Mouse (Mus musculus) liver, embryonic 11.5 days (tissue): Measurements from ENCODE around the gene Nsg1. TPM values are rescaled to one million over a fixed set of nuclear protein-coding genes. Genes with fewer than 3 reads are reported as not detected.

Experiments used
- ATAC-seq: fragments of 200-750 bp; cut with Nextera tagmentation; replicated peaks from 2 replicates; pipeline ENCODE4 v1.8.0; 2017; ENCODE audit warnings: moderate number of reproducible peaks, mild to moderate bottlenecking, moderate TSS enrichment, moderate library complexity; ENCODE audit not compliant: low FRiP score
- DNase-seq: peaks from one replicate; pipeline ENCODE4 v3.0.0-alpha.2; 2017; ENCODE audit warnings: low spot score
- H3K27ac ChIP-seq: fragments of 300-500 bp; sonication (generic); 2 replicates; pipeline ENCODE4 v1.5.1; 2014; ENCODE audit warnings: mild to moderate bottlenecking, low read depth, low read length, control low read depth
- H3K27me3 ChIP-seq: fragments of 300-500 bp; sonication (generic); replicated peaks from 2 replicates; pipeline ENCODE4 v1.6.1; 2014; ENCODE audit warnings: low read length, mixed read lengths; ENCODE audit not compliant: control insufficient read depth, insufficient read depth
- H3K36me3 ChIP-seq: fragments of 300-500 bp; sonication (generic); 2 replicates; pipeline ENCODE4 v1.6.1; 2014; ENCODE audit warnings: mild to moderate bottlenecking, low read length, moderate library complexity, mixed read lengths; ENCODE audit not compliant: control insufficient read depth, insufficient read depth
- H3K4me1 ChIP-seq: fragments of 300-500 bp; sonication (generic); replicated peaks from 2 replicates; pipeline ENCODE4 v1.6.1; 2014; ENCODE audit warnings: low read length, mixed read lengths; ENCODE audit not compliant: control insufficient read depth, insufficient read depth
- H3K4me2 ChIP-seq: fragments of 300-500 bp; sonication (generic); 2 replicates; pipeline ENCODE4 v1.6.1; 2014; ENCODE audit warnings: mild to moderate bottlenecking, control low read depth, moderate library complexity
- H3K4me3 ChIP-seq: fragments of 300-500 bp; sonication (generic); 2 replicates; pipeline ENCODE4 v1.5.1; 2014; ENCODE audit warnings: low read depth, low read length, control low read depth
- H3K9ac ChIP-seq: fragments of 300-500 bp; sonication (generic); 2 replicates; pipeline ENCODE4 v1.6.1; 2014; ENCODE audit warnings: low read depth, low read length, control low read depth
- H3K9me3 ChIP-seq: fragments of 300-500 bp; sonication (generic); 2 replicates; pipeline ENCODE4 v1.6.1; 2016; ENCODE audit warnings: low read length, inconsistent platforms, mixed read lengths; ENCODE audit not compliant: control insufficient read depth
- WGBS: fragments of 180-500 bp; shearing (Covaris S2); extraction: QIAGEN DNeasy Blood & Tissue Kit; methylation state at CpG from one replicate; pipeline ENCODE4 v1.1.7; 2014; 5-methylcytosine and 5-hydroxymethylcytosine counted together
- polyA plus RNA-seq: library from polyadenylated mRNA; unstranded; fragments of >200 nt; fragmentation: Nextera tagmentation; extraction: Ambion mirVana; gene quantifications from 2 replicates; pipeline ENCODE4 v1.2.1, GENCODE M21; 2014

Gene Nsg1
- polyA plus RNA-seq, 1 experiment from 2014 or later: 5.6 TPM

- Histone ChIP-seq H3K9me3 (no peaks in the 10 kb centered on the region), H3K36me3 (no peaks in the 10 kb centered on the region), H3K27me3 (no peaks in the 10 kb centered on the region), H3K4me1 (no peaks in the 10 kb centered on the region), H3K4me3 (no peak overlapping the region), H3K27ac (no peak overlapping the region), H3K4me2 (no peak overlapping the region), H3K9ac (no peak overlapping the region)
- DNase-seq: no peak
- 89% methylated on average over 3 of the region's 3 CpGs for WGBS
- ATAC-seq: no peak
These were observed 31.2 kb upstream of the Nsg1 start for GRCm38 (mm10) chr5:38190907-38191306.

- Histone ChIP-seq H3K4me3 (no peak overlapping the region), H3K9me3 (no peaks in the 10 kb centered on the region), H3K36me3 (no peaks in the 10 kb centered on the region), H3K4me2 (no peak overlapping the region), H3K4me1 (no peaks in the 10 kb centered on the region), H3K27ac (no peak overlapping the region), H3K27me3 (no peaks in the 10 kb centered on the region; the same call in 1 of the 2 replicates), H3K9ac (no peak overlapping the region)
- no peak for DNase-seq
- no peak for ATAC-seq
- 89% methylated on average over 2 of the region's 2 CpGs for WGBS
These were observed 27.3 kb upstream of the Nsg1 start for GRCm38 (mm10) chr5:38187006-38187405.

- DNase-seq: no peak
- no peaks in the 10 kb centered on the region for H3K9me3 ChIP-seq
- no peaks in the 10 kb centered on the region for H3K4me1 ChIP-seq
- H3K27me3 ChIP-seq: no peaks in the 10 kb centered on the region; the same call in 1 of the 2 replicates
- no peak overlapping the region for H3K27ac ChIP-seq
- no peaks in the 10 kb centered on the region for H3K36me3 ChIP-seq
- no peak overlapping the region for H3K9ac ChIP-seq
- ATAC-seq: no peak
- WGBS: 76% methylated on average over 6 of the region's 6 CpGs
- no peak overlapping the region for H3K4me2 ChIP-seq
- no peak overlapping the region for H3K4me3 ChIP-seq
These were observed 25.1 kb upstream of the Nsg1 start for GRCm38 (mm10) chr5:38184688-38185285.

GRCm38 (mm10) chr5:38174256-38174912 is 14.7 kb upstream of the Nsg1 start:
- H3K4me2 ChIP-seq: no peak overlapping the region
- 80% methylated on average over 16 of the region's 16 CpGs for WGBS
- no peaks in the 10 kb centered on the region for H3K27me3 ChIP-seq

GRCm38 (mm10) chr5:38173766-38174165 is 14.1 kb upstream of the Nsg1 start:
- Histone ChIP-seq H3K4me1 (no peaks in the 10 kb centered on the region), H3K4me2 (no peak overlapping the region), H3K4me3 (no peak overlapping the region), H3K27ac (no peak overlapping the region), H3K9me3 (peaks cover 3% of the 10 kb centered on the region; the same call in 1 of the 2 replicates), H3K9ac (no peak overlapping the region), H3K27me3 (no peaks in the 10 kb centered on the region), H3K36me3 (no peaks in the 10 kb centered on the region)
- 34% methylated on average over 5 of the region's 5 CpGs for WGBS
- DNase-seq: no peak
- ATAC-seq: no peak

More at GRCm38 (mm10) chr5:38174256-38174912, 14.7 kb upstream of the Nsg1 start:
- ATAC-seq: no peak
- Histone ChIP-seq H3K4me3 (no peak overlapping the region), H3K4me1 (no peaks in the 10 kb centered on the region), H3K9ac (no peak overlapping the region), H3K9me3 (peaks cover 3% of the 10 kb centered on the region; the same call in 1 of the 2 replicates), H3K36me3 (no peaks in the 10 kb centered on the region), H3K27ac (no peak overlapping the region)
- DNase-seq: no peak

- ATAC-seq (no peak), DNase-seq (no peak)
- H3K9me3 ChIP-seq: peaks cover 3% of the 10 kb centered on the region; the same call in 1 of the 2 replicates
- H3K27me3 ChIP-seq: no peaks in the 10 kb centered on the region
- H3K36me3 ChIP-seq: no peaks in the 10 kb centered on the region
- H3K4me3 ChIP-seq: no peak overlapping the region
- no peak overlapping the region for H3K4me2 ChIP-seq
- H3K4me1 ChIP-seq: no peaks in the 10 kb centered on the region
- WGBS: 72% methylated on average over 11 of the region's 11 CpGs
- no peak overlapping the region for H3K9ac ChIP-seq
- no peak overlapping the region for H3K27ac ChIP-seq
These were observed 8.8 kb upstream of the Nsg1 start for GRCm38 (mm10) chr5:38168497-38168896.

GRCm38 (mm10) chr5:38158947-38159633 is 617 bp downstream of the Nsg1 start:
- DNase-seq (peak; percentile 51), ATAC-seq (peak; percentile 29; the same call in 1 of the 2 replicates)
- Histone ChIP-seq H3K4me3 (peak overlapping the region; percentile 51), H3K4me1 (0 out of 2 replicates have a peak, but pooled peaks cover 2% of the 10 kb centered on the region), H3K27ac (no peak overlapping the region), H3K4me2 (peak overlapping the region; percentile 69), H3K36me3 (no peaks in the 10 kb centered on the region), H3K27me3 (peaks cover 59% of the 10 kb centered on the region), H3K9ac (peak overlapping the region; percentile 46), H3K9me3 (no peaks in the 10 kb centered on the region)
- WGBS: under 1% methylated on average over 75 of the region's 79 CpGs

GRCm38 (mm10) chr5:38158501-38158946 is 1.2 kb downstream of the Nsg1 start:
- H3K27ac ChIP-seq: no peak overlapping the region
- no peaks in the 10 kb centered on the region for H3K36me3 ChIP-seq
- H3K27me3 ChIP-seq: peaks cover 59% of the 10 kb centered on the region
- H3K9me3 ChIP-seq: no peaks in the 10 kb centered on the region
- ATAC-seq (0 out of 2 replicates have a peak, but pooled peaks have one; percentile 9), DNase-seq (no peak)
- peak overlapping the region; percentile 46; the same call in 1 of the 2 replicates for H3K9ac ChIP-seq
- 0 out of 2 replicates have a peak, but pooled peaks cover 2% of the 10 kb centered on the region for H3K4me1 ChIP-seq
- peak overlapping the region; percentile 51 for H3K4me3 ChIP-seq
- WGBS: 5% methylated on average over 17 of the region's 17 CpGs
- peak overlapping the region; percentile 69 for H3K4me2 ChIP-seq
